Mouse (Mus musculus): ENCODE measurements around the gene Parp14. TPM values are rescaled to one million over a fixed set of nuclear protein-coding genes. Genes with fewer than 3 reads are reported as not detected.

The Parp14 gene
- polyA plus RNA-seq, 1 experiment from 2014 or later: 1.5 TPM

DNA sequence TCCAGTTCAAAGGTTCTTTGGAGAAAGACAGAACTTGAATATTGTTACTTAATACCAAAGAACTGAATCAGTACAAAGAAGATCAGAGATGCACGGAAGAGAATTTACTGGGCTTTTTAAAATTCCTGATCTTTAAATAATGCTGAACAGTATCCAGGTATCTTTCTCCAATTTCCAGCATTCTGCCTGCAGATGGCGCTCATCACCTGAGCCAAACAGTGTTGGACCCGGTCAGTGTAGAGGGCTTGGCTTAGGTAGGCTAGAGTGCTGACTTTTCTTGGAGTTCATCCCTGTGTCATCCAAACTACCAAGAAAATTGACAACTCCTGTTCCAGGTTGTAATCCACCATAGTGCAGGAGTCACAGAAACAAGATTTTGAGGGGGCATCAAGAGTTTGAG is 3.1 kb upstream of the Parp14 start:
- no peak overlapping the region for H3K27ac ChIP-seq (ENCODE audit: low read length)
- H3K36me3 ChIP-seq (ENCODE audit: control insufficient read depth, insufficient read depth): no peaks in the 10 kb centered on the region
- no peaks in the 10 kb centered on the region for H3K9me3 ChIP-seq (replicated peaks; ENCODE audit: control insufficient read depth, low read length)
- 16% methylated on average over 3 of the region's 3 CpGs for WGBS (ENCODE audit: insufficient replicate concordance)
- ATAC-seq (ENCODE audit: low read depth): no peak
- H3K9ac ChIP-seq (ENCODE audit: low read depth, low read length): no peak overlapping the region
- H3K4me3 ChIP-seq (ENCODE audit: low read depth, low read length): no peak overlapping the region
- peaks cover 14% of the 10 kb centered on the region for H3K4me1 ChIP-seq (ENCODE audit: control insufficient read depth, low read depth, low read length)
- H3K4me2 ChIP-seq (ENCODE audit: low read depth, low read length): no peak overlapping the region
- peaks cover 13% of the 10 kb centered on the region for H3K27me3 ChIP-seq (ENCODE audit: control insufficient read depth, insufficient read depth, low read depth, low read length)

DNA sequence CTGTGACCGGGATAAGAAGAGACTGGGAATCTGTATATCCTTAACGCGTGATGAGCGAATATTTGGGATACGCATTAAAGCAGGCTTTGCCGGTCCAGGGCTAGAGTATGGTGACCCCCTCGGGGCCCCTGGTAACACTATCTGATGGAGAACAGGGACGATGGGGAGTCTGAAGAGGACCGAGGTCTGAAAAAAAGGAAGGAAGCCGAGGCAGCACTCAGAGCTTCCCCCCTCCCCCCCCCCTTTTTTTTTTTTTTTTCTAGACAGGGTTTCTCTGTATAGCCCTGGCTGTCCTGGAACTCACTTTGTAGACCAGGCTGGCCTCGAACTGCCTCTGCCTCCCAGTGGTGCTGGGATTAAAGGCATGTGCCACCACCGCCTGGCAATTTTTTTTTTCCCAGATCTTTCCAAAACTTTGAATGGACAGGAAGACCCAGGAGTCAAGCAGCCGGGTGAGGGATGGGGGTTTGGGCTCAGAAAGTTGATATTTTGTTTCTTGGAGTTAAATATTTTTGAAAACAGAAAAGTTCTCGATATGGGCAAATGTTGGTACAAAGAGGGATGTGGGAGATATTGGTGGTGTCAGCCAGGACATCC is 1.2 kb upstream of the Parp14 start:
- Histone ChIP-seq H3K9ac (ENCODE audit: low read depth, low read length) (no peak overlapping the region), H3K27ac (ENCODE audit: low read length) (no peak overlapping the region), H3K9me3 (replicated peaks; ENCODE audit: control insufficient read depth, low read length) (no peaks in the 10 kb centered on the region), H3K27me3 (ENCODE audit: control insufficient read depth, insufficient read depth, low read depth, low read length) (peaks cover 13% of the 10 kb centered on the region), H3K4me1 (ENCODE audit: control insufficient read depth, low read depth, low read length) (peaks cover 18% of the 10 kb centered on the region), H3K36me3 (ENCODE audit: control insufficient read depth, insufficient read depth) (no peaks in the 10 kb centered on the region), H3K4me3 (ENCODE audit: low read depth, low read length) (peak overlapping the region; percentile 68; the same call in 1 of the 2 replicates), H3K4me2 (ENCODE audit: low read depth, low read length) (peak overlapping the region; percentile 69)
- no peak for ATAC-seq (ENCODE audit: low read depth)
- WGBS (ENCODE audit: insufficient replicate concordance): 17% methylated on average over 14 of the region's 14 CpGs

- Histone ChIP-seq H3K9me3 (replicated peaks; ENCODE audit: control insufficient read depth, low read length) (no peaks in the 10 kb centered on the region), H3K4me1 (ENCODE audit: control insufficient read depth, low read depth, low read length) (peaks cover 18% of the 10 kb centered on the region), H3K9ac (ENCODE audit: low read depth, low read length) (no peak overlapping the region; the same call in 1 of the 2 replicates), H3K27me3 (ENCODE audit: control insufficient read depth, insufficient read depth, low read depth, low read length) (peaks cover 13% of the 10 kb centered on the region), H3K4me2 (ENCODE audit: low read depth, low read length) (peak overlapping the region; percentile 69), H3K4me3 (ENCODE audit: low read depth, low read length) (peak overlapping the region; percentile 68), H3K36me3 (ENCODE audit: control insufficient read depth, insufficient read depth) (no peaks in the 10 kb centered on the region), H3K27ac (ENCODE audit: low read length) (no peak overlapping the region)
- ATAC-seq (ENCODE audit: low read depth): no peak
- WGBS (ENCODE audit: insufficient replicate concordance): 19% methylated on average over 12 of the region's 12 CpGs
Observed at GRCm38 (mm10) chr16:35871898-35872297, 554 bp upstream of the Parp14 start.

GRCm38 (mm10) chr16:35870581-35871047 is 730 bp downstream of the Parp14 start:
- H3K27ac ChIP-seq (ENCODE audit: low read length): no peak overlapping the region
- ATAC-seq (ENCODE audit: low read depth): no peak
- H3K9me3 ChIP-seq (replicated peaks; ENCODE audit: control insufficient read depth, low read length): no peaks in the 10 kb centered on the region
- H3K4me2 ChIP-seq (ENCODE audit: low read depth, low read length): peak overlapping the region; percentile 69
- no peaks in the 10 kb centered on the region for H3K36me3 ChIP-seq (ENCODE audit: control insufficient read depth, insufficient read depth)
- H3K27me3 ChIP-seq (ENCODE audit: control insufficient read depth, insufficient read depth, low read depth, low read length): peaks cover 13% of the 10 kb centered on the region
- peak overlapping the region; percentile 68 for H3K4me3 ChIP-seq (ENCODE audit: low read depth, low read length)
- peaks cover 18% of the 10 kb centered on the region for H3K4me1 ChIP-seq (ENCODE audit: control insufficient read depth, low read depth, low read length)
- peak overlapping the region; percentile 65 for H3K9ac ChIP-seq (ENCODE audit: low read depth, low read length)
- 3% methylated on average over 12 of the region's 12 CpGs for WGBS (ENCODE audit: insufficient replicate concordance)

- Histone ChIP-seq H3K9ac (ENCODE audit: low read depth, low read length) (no peak overlapping the region), H3K4me3 (ENCODE audit: low read depth, low read length) (no peak overlapping the region), H3K4me1 (ENCODE audit: control insufficient read depth, low read depth, low read length) (peaks cover 18% of the 10 kb centered on the region), H3K36me3 (ENCODE audit: control insufficient read depth, insufficient read depth) (no peaks in the 10 kb centered on the region), H3K27me3 (ENCODE audit: control insufficient read depth, insufficient read depth, low read depth, low read length) (peaks cover 13% of the 10 kb centered on the region), H3K4me2 (ENCODE audit: low read depth, low read length) (peak overlapping the region; percentile 44), H3K27ac (ENCODE audit: low read length) (no peak overlapping the region), H3K9me3 (replicated peaks; ENCODE audit: control insufficient read depth, low read length) (no peaks in the 10 kb centered on the region)
- 52% methylated on average over 6 of the region's 6 CpGs for WGBS (ENCODE audit: insufficient replicate concordance)
- ATAC-seq (ENCODE audit: low read depth): no peak
Observed at GRCm38 (mm10) chr16:35869656-35870055, 1.7 kb downstream of the Parp14 start.

GRCm38 (mm10) chr16:35869126-35869525 is 2.2 kb downstream of the Parp14 start:
- no peak for ATAC-seq (ENCODE audit: low read depth)
- WGBS (ENCODE audit: insufficient replicate concordance): 28% methylated on average over 3 of the region's 3 CpGs
- no peak overlapping the region for H3K27ac ChIP-seq (ENCODE audit: low read length)

DNA sequence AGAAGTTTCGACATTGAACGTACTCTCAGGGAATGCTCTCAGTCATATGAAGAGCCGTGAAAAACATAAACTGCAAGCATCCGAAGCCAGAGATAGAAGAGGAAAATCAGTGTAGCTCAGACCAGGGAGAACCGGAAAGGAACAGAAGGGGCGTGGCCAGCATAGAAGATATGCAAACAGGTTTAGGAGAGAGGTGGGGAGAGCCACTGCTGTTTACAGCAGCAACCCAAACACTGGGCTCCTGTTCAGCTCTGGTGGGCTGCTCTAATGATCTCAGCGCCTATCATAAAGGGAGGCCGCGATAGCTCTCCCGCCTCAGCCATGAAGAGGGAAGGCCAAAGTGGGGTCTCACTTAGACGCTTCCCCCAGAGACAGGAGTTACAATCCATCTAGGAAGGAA is 3.6 kb downstream of the Parp14 start:
- no peaks in the 10 kb centered on the region for H3K36me3 ChIP-seq (ENCODE audit: control insufficient read depth, insufficient read depth)
- ATAC-seq (ENCODE audit: low read depth): no peak
- H3K27ac ChIP-seq (ENCODE audit: low read length): no peak overlapping the region
- 65% methylated on average over 11 of the region's 11 CpGs for WGBS (ENCODE audit: insufficient replicate concordance)
- no peak overlapping the region for H3K4me3 ChIP-seq (ENCODE audit: low read depth, low read length)
- peaks cover 9% of the 10 kb centered on the region for H3K27me3 ChIP-seq (ENCODE audit: control insufficient read depth, insufficient read depth, low read depth, low read length)
- no peaks in the 10 kb centered on the region for H3K9me3 ChIP-seq (replicated peaks; ENCODE audit: control insufficient read depth, low read length)
- H3K4me1 ChIP-seq (ENCODE audit: control insufficient read depth, low read depth, low read length): peaks cover 18% of the 10 kb centered on the region
- H3K4me2 ChIP-seq (ENCODE audit: low read depth, low read length): no peak overlapping the region
- no peak overlapping the region for H3K9ac ChIP-seq (ENCODE audit: low read depth, low read length)

More at GRCm38 (mm10) chr16:35869126-35869525, 2.2 kb downstream of the Parp14 start:
- Histone ChIP-seq H3K9ac (ENCODE audit: low read depth, low read length) (no peak overlapping the region), H3K4me3 (ENCODE audit: low read depth, low read length) (0 out of 2 replicates have a peak overlapping the region, but pooled peaks have one; percentile 23), H3K4me2 (ENCODE audit: low read depth, low read length) (peak overlapping the region; percentile 44), H3K9me3 (replicated peaks; ENCODE audit: control insufficient read depth, low read length) (no peaks in the 10 kb centered on the region), H3K27me3 (ENCODE audit: control insufficient read depth, insufficient read depth, low read depth, low read length) (peaks cover 13% of the 10 kb centered on the region), H3K36me3 (ENCODE audit: control insufficient read depth, insufficient read depth) (no peaks in the 10 kb centered on the region), H3K4me1 (ENCODE audit: control insufficient read depth, low read depth, low read length) (peaks cover 18% of the 10 kb centered on the region)

GRCm38 (mm10) chr16:35862057-35862456 is 9.3 kb downstream of the Parp14 start:
- Histone ChIP-seq H3K4me1 (ENCODE audit: control insufficient read depth, low read depth, low read length) (peaks cover 4% of the 10 kb centered on the region), H3K9ac (ENCODE audit: low read depth, low read length) (no peak overlapping the region), H3K36me3 (ENCODE audit: control insufficient read depth, insufficient read depth) (no peaks in the 10 kb centered on the region), H3K27me3 (ENCODE audit: control insufficient read depth, insufficient read depth, low read depth, low read length) (no peaks in the 10 kb centered on the region), H3K27ac (ENCODE audit: low read length) (no peak overlapping the region), H3K4me2 (ENCODE audit: low read depth, low read length) (no peak overlapping the region), H3K9me3 (replicated peaks; ENCODE audit: control insufficient read depth, low read length) (no peaks in the 10 kb centered on the region; the same call in 1 of the 2 replicates), H3K4me3 (ENCODE audit: low read depth, low read length) (no peak overlapping the region)
- no peak for ATAC-seq (ENCODE audit: low read depth)
- 67% methylated on average over 1 of the region's 1 CpGs for whole genome bisulfite sequencing (ENCODE audit: insufficient replicate concordance)

DNA sequence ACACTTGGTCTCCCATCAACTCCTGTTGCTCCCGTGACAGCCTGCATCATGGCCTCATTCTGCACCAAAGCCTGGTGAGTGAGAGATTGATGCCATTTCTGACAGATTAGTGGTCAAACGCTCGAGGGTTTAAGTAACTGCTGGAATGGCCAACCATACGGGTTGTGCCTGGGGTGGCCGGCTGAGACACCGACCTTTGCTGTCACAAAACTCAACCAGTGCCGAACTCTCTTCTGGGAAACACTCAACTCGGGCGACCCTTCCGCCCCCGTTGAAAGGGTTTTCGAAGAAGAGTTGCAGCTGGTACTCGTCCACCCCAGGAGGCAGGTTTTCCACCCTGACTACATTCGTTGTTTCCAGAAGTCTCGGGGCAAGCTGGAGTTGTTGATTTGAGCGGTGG is 11.1 kb downstream of the Parp14 start:
- 79% methylated on average over 16 of the region's 16 CpGs for WGBS (ENCODE audit: insufficient replicate concordance)
- Histone ChIP-seq H3K4me3 (ENCODE audit: low read depth, low read length) (no peak overlapping the region), H3K4me1 (ENCODE audit: control insufficient read depth, low read depth, low read length) (peaks cover 12% of the 10 kb centered on the region), H3K27me3 (ENCODE audit: control insufficient read depth, insufficient read depth, low read depth, low read length) (no peaks in the 10 kb centered on the region), H3K4me2 (ENCODE audit: low read depth, low read length) (no peak overlapping the region), H3K9ac (ENCODE audit: low read depth, low read length) (no peak overlapping the region), H3K36me3 (ENCODE audit: control insufficient read depth, insufficient read depth) (no peaks in the 10 kb centered on the region), H3K27ac (ENCODE audit: low read length) (no peak overlapping the region), H3K9me3 (replicated peaks; ENCODE audit: control insufficient read depth, low read length) (no peaks in the 10 kb centered on the region; the same call in 1 of the 2 replicates)
- no peak for ATAC-seq (ENCODE audit: low read depth)

Data from liver, embryonic 16.5 days (tissue).